Comparison of ENCODE assay signal across 13 mouse cellular contexts in the genomic region with DNA sequence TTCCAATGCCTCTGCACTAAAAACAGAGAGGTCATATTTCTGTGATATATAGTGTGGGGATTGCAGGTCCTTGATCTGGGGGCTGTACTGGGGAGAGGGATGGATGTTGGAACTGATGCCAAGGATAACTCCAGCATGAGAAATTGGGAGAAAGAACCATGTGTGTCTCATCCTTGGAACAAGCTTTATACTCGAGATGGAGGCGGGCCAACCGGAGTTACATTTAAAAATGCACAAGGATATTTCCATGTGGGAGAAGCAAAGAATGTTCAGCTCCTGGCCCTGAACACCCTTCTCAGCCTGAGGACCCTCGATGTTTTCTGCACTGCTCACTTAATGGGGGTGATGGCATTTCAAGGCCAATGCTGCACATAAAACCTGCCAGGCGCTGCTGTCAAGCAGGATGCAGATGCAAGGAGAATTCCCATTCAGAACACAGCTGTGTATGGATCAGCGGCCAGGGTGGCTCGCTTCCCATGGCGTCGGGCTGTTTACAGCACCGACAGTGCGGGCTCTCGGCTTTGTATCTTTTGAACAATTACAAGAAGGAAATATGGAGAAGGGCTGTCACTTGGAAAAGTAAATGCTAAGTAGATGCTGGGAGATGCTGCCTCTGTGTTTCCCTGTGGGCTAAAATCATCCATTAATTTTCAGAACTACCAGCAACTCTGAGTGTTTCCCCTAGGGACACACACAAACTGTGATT.
DNase-seq lines count a peak whose midpoint lies in the region; ATAC-seq lines count a peak whose summit lies in the region.
"Had no signal": no experiment of that assay in that cellular context is flagged by ENCODE, and none has a peak within 500 bp of the region (broad histone marks: within the 10 kb centered on the region; RNA-seq: fewer than 3 reads in every experiment).

No protein-coding gene starts in this region.

- no peak overlapping the region for H3K4me3 ChIP-seq in embryonic facial prominence, embryonic 14.5 days (ENCODE audit: low read depth, low read length)
- H3K4me3 ChIP-seq in embryonic facial prominence, embryonic 10.5 days, result no peak overlapping the region
- H3K4me3 ChIP-seq in hindbrain, embryonic 15.5 days, result no peak overlapping the region
- H3K4me3 ChIP-seq in neural tube, embryonic 15.5 days (replicated peaks), result no peak overlapping the region
- H3K4me3 ChIP-seq: heart, embryonic 13.5 days had no signal

- no peaks in the 10 kb centered on the region for H3K4me1 ChIP-seq in embryonic facial prominence, embryonic 14.5 days (ENCODE audit: control insufficient read depth, insufficient read depth, low read length)
- peaks cover 11% of the 10 kb centered on the region; the same call in 1 of the 2 replicates for H3K4me1 ChIP-seq in embryonic facial prominence, embryonic 10.5 days
- H3K4me1 ChIP-seq in hindbrain, embryonic 15.5 days (replicated peaks), result peaks cover 14% of the 10 kb centered on the region
- H3K4me1 ChIP-seq in neural tube, embryonic 15.5 days, result peaks cover 19% of the 10 kb centered on the region

- H3K27ac ChIP-seq in embryonic facial prominence, embryonic 14.5 days (replicated peaks; ENCODE audit: low read depth, low read length), result no peak overlapping the region
- H3K27ac ChIP-seq in embryonic facial prominence, embryonic 10.5 days (replicated peaks), result no peak overlapping the region
- H3K27ac ChIP-seq in hindbrain, embryonic 15.5 days (replicated peaks), result peak overlapping the region; percentile 59
- H3K27ac ChIP-seq in neural tube, embryonic 15.5 days (replicated peaks), result peak overlapping the region; percentile 48
- H3K27ac ChIP-seq: heart, embryonic 13.5 days had no signal

- DNase-seq in embryonic facial prominence, embryonic 14.5 days (ENCODE audit: low spot score), result no peak
- no peak for DNase-seq in embryonic facial prominence, embryonic 10.5 days (ENCODE audit: low spot score)
- peak; percentile 33 to 39 for DNase-seq in left cerebral cortex, postnatal 14 days (ENCODE audit: low spot score in 2 of 2)
- no peak for DNase-seq in left cerebral cortex, adult 8-10 months (ENCODE audit: low spot score in 2 of 2)
- no peak for DNase-seq in adrenal gland, adult 8-10 months
- no peak for DNase-seq in spleen, adult 12 weeks (ENCODE audit: low spot score)
- DNase-seq: adrenal gland, adult 2 months; kidney, postnatal 10 days; lung, adult 2 months; thymus, adult 2 months had no signal

- H3K9ac ChIP-seq in embryonic facial prominence, embryonic 14.5 days (ENCODE audit: low read depth, low read length), result no peak overlapping the region
- H3K9ac ChIP-seq in hindbrain, embryonic 15.5 days, result no peak overlapping the region
- no peak overlapping the region for H3K9ac ChIP-seq in neural tube, embryonic 15.5 days (replicated peaks)
- H3K9ac ChIP-seq: heart, embryonic 13.5 days had no signal

- intact Hi-C loops in left cerebral cortex, postnatal 14 days (cut with DNase I), result loop anchor here (2.0 kb wide), 1 partner anchor 184 kb away; no protein-coding TSS in a partner anchor

- H3K4me2 ChIP-seq in embryonic facial prominence, embryonic 14.5 days (ENCODE audit: low read depth, low read length), result no peak overlapping the region
- H3K4me2 ChIP-seq in hindbrain, embryonic 15.5 days, result no peak overlapping the region
- no peak overlapping the region for H3K4me2 ChIP-seq in neural tube, embryonic 15.5 days
- H3K4me2 ChIP-seq: heart, embryonic 13.5 days had no signal

- no peaks in the 10 kb centered on the region for H3K9me3 ChIP-seq in embryonic facial prominence, embryonic 14.5 days (ENCODE audit: control insufficient read depth, low read length)
- H3K9me3 ChIP-seq in embryonic facial prominence, embryonic 10.5 days, result no peaks in the 10 kb centered on the region
- H3K9me3 ChIP-seq in hindbrain, embryonic 15.5 days, result no peaks in the 10 kb centered on the region
- no peaks in the 10 kb centered on the region for H3K9me3 ChIP-seq in neural tube, embryonic 15.5 days (replicated peaks)
- H3K9me3 ChIP-seq: heart, embryonic 13.5 days had no signal

- 70% methylated on average over 12 of the region's 12 CpGs for WGBS in embryonic facial prominence, embryonic 14.5 days
- 80% methylated on average over 12 of the region's 12 CpGs for WGBS in embryonic facial prominence, embryonic 10.5 days
- WGBS in hindbrain, embryonic 15.5 days, result 28% methylated on average over 12 of the region's 12 CpGs
- 29% methylated on average over 12 of the region's 12 CpGs for WGBS in neural tube, embryonic 15.5 days

- 0 out of 2 replicates have a peak, but pooled peaks have one; percentile 19 for ATAC-seq in embryonic facial prominence, embryonic 14.5 days (ENCODE audit: low read depth)
- peak; percentile 43; the same call in 1 of the 2 replicates for ATAC-seq in hindbrain, embryonic 15.5 days (ENCODE audit: low FRiP score, low read depth)
- peak; percentile 63; the same call in 1 of the 2 replicates for ATAC-seq in neural tube, embryonic 15.5 days (ENCODE audit: low FRiP score)

- H3K27me3 ChIP-seq in embryonic facial prominence, embryonic 14.5 days (replicated peaks; ENCODE audit: control insufficient read depth, insufficient read depth, low read length), result no peaks in the 10 kb centered on the region
- 0 out of 2 replicates have a peak, but pooled peaks cover 3% of the 10 kb centered on the region for H3K27me3 ChIP-seq in embryonic facial prominence, embryonic 10.5 days (replicated peaks; ENCODE audit: low read depth, poor library complexity, severe bottlenecking)
- H3K27me3 ChIP-seq in hindbrain, embryonic 15.5 days, result no peaks in the 10 kb centered on the region
- no peaks in the 10 kb centered on the region for H3K27me3 ChIP-seq in neural tube, embryonic 15.5 days (replicated peaks)

- no peaks in the 10 kb centered on the region for H3K36me3 ChIP-seq in embryonic facial prominence, embryonic 14.5 days (ENCODE audit: control insufficient read depth, insufficient read depth, low read length)
- no peaks in the 10 kb centered on the region for H3K36me3 ChIP-seq in embryonic facial prominence, embryonic 10.5 days (replicated peaks)
- no peaks in the 10 kb centered on the region for H3K36me3 ChIP-seq in hindbrain, embryonic 15.5 days
- no peaks in the 10 kb centered on the region for H3K36me3 ChIP-seq in neural tube, embryonic 15.5 days
- H3K36me3 ChIP-seq: heart, embryonic 13.5 days had no signal

Comparison
In these comparisons a context has a peak if more than half of its experiments do, and no peak if none do; other contexts are left out.
1. DNase-seq: peak in left cerebral cortex, postnatal 14 days (2 of 2); none in embryonic facial prominence, embryonic 14.5 days (single experiment), embryonic facial prominence, embryonic 10.5 days (single experiment), left cerebral cortex, adult 8-10 months (0 of 2), adrenal gland, adult 8-10 months (single experiment) and spleen, adult 12 weeks (single experiment).
2. H3K27ac ChIP-seq: peak in hindbrain, embryonic 15.5 days (single experiment) and neural tube, embryonic 15.5 days (single experiment); none in embryonic facial prominence, embryonic 14.5 days (single experiment) and embryonic facial prominence, embryonic 10.5 days (single experiment).
3. Peak in every context shown above with its lines, with median percentiles within 50 percentile points of each other: ATAC-seq.